In the genomic region with DNA sequence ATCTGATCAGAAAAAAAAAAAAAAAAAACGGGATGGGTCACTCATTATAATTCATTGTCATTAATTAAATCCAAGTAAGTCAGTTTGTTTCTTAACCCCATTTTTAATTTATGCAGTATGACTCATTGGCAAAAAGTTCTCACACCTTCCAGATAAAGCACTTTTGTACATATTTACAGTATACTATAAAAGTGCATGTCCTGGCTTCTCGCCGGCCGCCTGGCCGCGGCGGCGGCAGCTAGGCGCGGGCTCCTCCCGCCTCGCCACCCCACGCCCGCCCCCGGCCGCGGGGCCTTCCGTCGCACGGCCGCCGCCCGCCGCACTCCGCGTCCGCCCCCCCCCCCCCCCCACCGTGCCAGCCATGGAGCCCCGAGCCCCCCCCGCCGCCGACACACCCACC, we compare ENCODE assay signal across 8 mouse cellular contexts. TPM values are rescaled to one million over a fixed set of nuclear protein-coding genes. Genes with fewer than 3 reads are reported as not detected.
DNase-seq lines count a peak whose midpoint lies in the region; ATAC-seq lines count a peak whose summit lies in the region.

No protein-coding gene starts in this region.

- WGBS in heart, embryonic 13.5 days: 6% methylated on average over 31 of the region's 32 CpGs
- WGBS in embryonic facial prominence, embryonic 10.5 days: 11% methylated on average over 30 of the region's 32 CpGs
- WGBS in intestine, embryonic 14.5 days: 10% methylated on average over 31 of the region's 32 CpGs
- WGBS in midbrain, embryonic 14.5 days: 8% methylated on average over 31 of the region's 32 CpGs

- no peak for DNase-seq in heart, adult 11 months
- DNase-seq in embryonic facial prominence, embryonic 10.5 days (ENCODE audit: low spot score): peak; percentile 20
- no peak for DNase-seq in intestine, embryonic 14.5 days (ENCODE audit: low spot score)
- peak; percentile 26 for DNase-seq in midbrain, embryonic 14.5 days
- DNase-seq in frontal cortex, postnatal 36 days (ENCODE audit: low spot score in 2 of 2): no peak
- DNase-seq in right cerebral cortex, postnatal 4 days: no peak
- no peak for DNase-seq in lung, postnatal 25 days (ENCODE audit: low spot score)

- H3K9ac ChIP-seq in heart, embryonic 13.5 days: 0 out of 2 replicates have a peak overlapping the region, but pooled peaks have one; percentile 50
- no peak overlapping the region for H3K9ac ChIP-seq in intestine, embryonic 14.5 days (ENCODE audit: low read length)
- no peak overlapping the region for H3K9ac ChIP-seq in midbrain, embryonic 14.5 days (replicated peaks; ENCODE audit: low read length)

- H3K36me3 ChIP-seq in heart, embryonic 13.5 days: no peaks in the 10 kb centered on the region
- H3K36me3 ChIP-seq in embryonic facial prominence, embryonic 10.5 days (replicated peaks): no peaks in the 10 kb centered on the region
- no peaks in the 10 kb centered on the region for H3K36me3 ChIP-seq in intestine, embryonic 14.5 days (ENCODE audit: control insufficient read depth, insufficient read depth, low read length)
- H3K36me3 ChIP-seq in midbrain, embryonic 14.5 days (ENCODE audit: control insufficient read depth, insufficient read depth, low read length): no peaks in the 10 kb centered on the region

- ATAC-seq in heart, embryonic 13.5 days (ENCODE audit: extremely low read depth, insufficient number of reproducible peaks, low FRiP score, low TSS enrichment): no peak
- ATAC-seq in intestine, embryonic 14.5 days (replicated peaks; ENCODE audit: low FRiP score, low TSS enrichment, low read depth): 0 out of 2 replicates have a peak, but pooled peaks have one; percentile 64
- no peak for ATAC-seq in midbrain, embryonic 14.5 days (ENCODE audit: low FRiP score, low TSS enrichment)

- no peaks in the 10 kb centered on the region for H3K27me3 ChIP-seq in heart, embryonic 13.5 days (replicated peaks)
- H3K27me3 ChIP-seq in embryonic facial prominence, embryonic 10.5 days (replicated peaks; ENCODE audit: low read depth, poor library complexity, severe bottlenecking): 0 out of 2 replicates have a peak, but pooled peaks cover 7% of the 10 kb centered on the region
- no peaks in the 10 kb centered on the region for H3K27me3 ChIP-seq in intestine, embryonic 14.5 days (replicated peaks; ENCODE audit: control insufficient read depth, insufficient read depth, low read length)
- H3K27me3 ChIP-seq in midbrain, embryonic 14.5 days (ENCODE audit: control insufficient read depth, insufficient read depth, low read length): no peaks in the 10 kb centered on the region

- no peaks in the 10 kb centered on the region for H3K9me3 ChIP-seq in heart, embryonic 13.5 days
- H3K9me3 ChIP-seq in embryonic facial prominence, embryonic 10.5 days: peaks cover 4% of the 10 kb centered on the region; the same call in 1 of the 2 replicates
- H3K9me3 ChIP-seq in intestine, embryonic 14.5 days (ENCODE audit: control insufficient read depth, low read length): no peaks in the 10 kb centered on the region
- no peaks in the 10 kb centered on the region for H3K9me3 ChIP-seq in midbrain, embryonic 14.5 days (ENCODE audit: control insufficient read depth, low read length)

- H3K4me3 ChIP-seq in heart, embryonic 13.5 days: peak overlapping the region; percentile 49
- peak overlapping the region; percentile 51 for H3K4me3 ChIP-seq in embryonic facial prominence, embryonic 10.5 days
- peak overlapping the region; percentile 26 for H3K4me3 ChIP-seq in intestine, embryonic 14.5 days (ENCODE audit: low read depth, low read length)
- peak overlapping the region; percentile 32 for H3K4me3 ChIP-seq in midbrain, embryonic 14.5 days (replicated peaks; ENCODE audit: low read depth, low read length)

- H3K27ac ChIP-seq in heart, embryonic 13.5 days (replicated peaks): no peak overlapping the region
- H3K27ac ChIP-seq in embryonic facial prominence, embryonic 10.5 days (replicated peaks): no peak overlapping the region
- H3K27ac ChIP-seq in intestine, embryonic 14.5 days (ENCODE audit: low read depth): no peak overlapping the region
- no peak overlapping the region for H3K27ac ChIP-seq in midbrain, embryonic 14.5 days (replicated peaks; ENCODE audit: low read depth, low read length)

- peak overlapping the region; percentile 70 for H3K4me2 ChIP-seq in heart, embryonic 13.5 days
- H3K4me2 ChIP-seq in intestine, embryonic 14.5 days (ENCODE audit: low read length): peak overlapping the region; percentile 56
- H3K4me2 ChIP-seq in midbrain, embryonic 14.5 days (ENCODE audit: low read length): peak overlapping the region; percentile 55

- no peaks in the 10 kb centered on the region for H3K4me1 ChIP-seq in heart, embryonic 13.5 days
- H3K4me1 ChIP-seq in embryonic facial prominence, embryonic 10.5 days: no peaks in the 10 kb centered on the region
- no peaks in the 10 kb centered on the region for H3K4me1 ChIP-seq in intestine, embryonic 14.5 days (replicated peaks; ENCODE audit: control insufficient read depth, insufficient read depth, low read length)
- no peaks in the 10 kb centered on the region for H3K4me1 ChIP-seq in midbrain, embryonic 14.5 days (ENCODE audit: control insufficient read depth, insufficient read depth, low read length)

RNA-seq across cellular contexts. Expression of gene Gm5141, which starts 27.1 kb away (rescaled TPM):
- 5.7 and 7.0 TPM in 2 replicates for polyA plus RNA-seq in heart, embryonic 13.5 days (2015; fragmentation: Nextera tagmentation; extraction: Ambion mirVana)
- 9.0 and 10.6 TPM in 2 replicates for polyA plus RNA-seq in embryonic facial prominence, embryonic 10.5 days (2016; fragmentation: Nextera tagmentation; extraction: Ambion mirVana)
- 8.8 and 9.6 TPM in 2 replicates for polyA plus RNA-seq in intestine, embryonic 14.5 days (2014; fragmentation: Nextera tagmentation; extraction: Ambion mirVana)
- polyA plus RNA-seq in midbrain, embryonic 14.5 days (2014; fragmentation: Nextera tagmentation; extraction: Ambion mirVana): 9.7 and 11.9 TPM in 2 replicates

RNA-seq across cellular contexts. Expression of gene Fbp2, which starts 45.5 kb away (rescaled TPM):
- not detected in 2 replicates for polyA plus RNA-seq in heart, embryonic 13.5 days (2015; fragmentation: Nextera tagmentation; extraction: Ambion mirVana)
- polyA plus RNA-seq in embryonic facial prominence, embryonic 10.5 days (2016; fragmentation: Nextera tagmentation; extraction: Ambion mirVana): 0.33 and 0.36 TPM in 2 replicates
- polyA plus RNA-seq in intestine, embryonic 14.5 days (2014; fragmentation: Nextera tagmentation; extraction: Ambion mirVana): 123 and 142 TPM in 2 replicates
- 0.83 and 0.90 TPM in 2 replicates for polyA plus RNA-seq in midbrain, embryonic 14.5 days (2014; fragmentation: Nextera tagmentation; extraction: Ambion mirVana)

RNA-seq across cellular contexts. Expression of gene Platr25, which starts 52.2 kb away (rescaled TPM):
- polyA plus RNA-seq in heart, embryonic 13.5 days (2015; fragmentation: Nextera tagmentation; extraction: Ambion mirVana): 13.1 and 16.1 TPM in 2 replicates
- 30.6 and 31.8 TPM in 2 replicates for polyA plus RNA-seq in embryonic facial prominence, embryonic 10.5 days (2016; fragmentation: Nextera tagmentation; extraction: Ambion mirVana)
- 26.0 and 30.7 TPM in 2 replicates for polyA plus RNA-seq in intestine, embryonic 14.5 days (2014; fragmentation: Nextera tagmentation; extraction: Ambion mirVana)
- 36.7 and 42.9 TPM in 2 replicates for polyA plus RNA-seq in midbrain, embryonic 14.5 days (2014; fragmentation: Nextera tagmentation; extraction: Ambion mirVana)

Comparison
In these comparisons a context has a peak if more than half of its experiments do, and no peak if none do; other contexts are left out.
1. DNase-seq: peak in embryonic facial prominence, embryonic 10.5 days (single experiment) and midbrain, embryonic 14.5 days (single experiment); none in heart, adult 11 months (single experiment), intestine, embryonic 14.5 days (single experiment), frontal cortex, postnatal 36 days (0 of 2), right cerebral cortex, postnatal 4 days (single experiment) and lung, postnatal 25 days (single experiment).
2. RNA of gene Fbp2, which starts 45.5 kb away (polyA plus RNA-seq): 123 to 142 TPM in intestine, embryonic 14.5 days; 0.83 to 0.90 TPM in midbrain, embryonic 14.5 days, 0.33 to 0.36 TPM in embryonic facial prominence, embryonic 10.5 days and not detected in heart, embryonic 13.5 days; every median in the first group is over 10 times any median in the second.
3. Peak in every context shown above with its lines, with median percentiles within 50 percentile points of each other: H3K4me2 ChIP-seq and H3K4me3 ChIP-seq.